Mouse (Mus musculus): ENCODE measurements at regions not wholly inside any gene's neighbourhood (a gene's known extent, or its start where the extent isn't known, plus 50 kb on each side); places are given as distances from the start of the nearest gene placed in this dataset.

DNA sequence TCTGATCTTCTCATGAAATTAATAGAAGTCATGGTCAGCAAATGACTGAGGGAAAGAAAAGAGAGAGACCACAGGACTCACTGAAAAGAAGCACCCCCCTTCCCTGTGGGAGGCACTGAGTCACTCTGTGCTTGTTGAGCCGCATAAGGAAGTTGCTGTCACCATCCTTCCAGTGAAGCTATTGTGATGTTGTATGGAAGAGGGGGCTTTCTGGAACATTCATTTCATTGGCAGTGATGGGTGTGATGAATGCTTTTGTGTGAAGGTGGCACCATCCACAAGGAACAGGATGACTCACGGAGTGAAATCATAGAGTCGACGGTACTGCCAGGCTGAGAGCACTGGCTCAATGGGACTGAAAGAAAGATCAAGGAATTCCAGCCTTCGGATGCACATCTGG is 323.5 kb upstream of the Adamts9 start:
- TF ChIP-seq POLR2A (IDR thresholded peaks at IDR 0.05; ENCODE audit: borderline replicate concordance, insufficient read depth, low read length) = no peak
- TF ChIP-seq CTCF (IDR thresholded peaks at IDR 0.05; ENCODE audit: borderline replicate concordance, insufficient read depth, low read depth, low read length) = no peak

Data from cerebellum, adult 2 months (tissue).